Mouse (Mus musculus) thymus, adult 2 months (tissue): ENCODE measurements around the gene Ostn. TPM values are rescaled to one million over a fixed set of nuclear protein-coding genes. Genes with fewer than 3 reads are reported as not detected.

ENCODE experiments used
- DNase-seq: peaks from one replicate; pipeline ENCODE4 v3.0.0; 2021
- H3K27ac ChIP-seq: fragments of 200-500 bp; 2 replicates; pipeline ENCODE4 v1.5.1; 2012; ENCODE audit warnings: low read length, control low read depth; ENCODE audit not compliant: control insufficient read depth, insufficient read depth
- H3K27me3 ChIP-seq: fragments of 200-500 bp; 2 replicates; pipeline ENCODE4 v1.6.1; 2012; ENCODE audit warnings: mild to moderate bottlenecking, low read length, moderate library complexity, mixed read lengths; ENCODE audit not compliant: control insufficient read depth, insufficient read depth
- H3K36me3 ChIP-seq: fragments of 200-500 bp; 2 replicates; pipeline ENCODE4 v1.6.1; 2012; ENCODE audit warnings: mild to moderate bottlenecking, low read length, moderate library complexity; ENCODE audit not compliant: control insufficient read depth, insufficient read depth
- H3K4me1 ChIP-seq: fragments of 200-500 bp; replicated peaks from 2 replicates; pipeline ENCODE4 v1.6.1; 2012; ENCODE audit warnings: low read length; ENCODE audit not compliant: control insufficient read depth, insufficient read depth
- H3K4me3 ChIP-seq: fragments of 200-500 bp; 2 replicates; pipeline ENCODE4 v1.5.1; 2012; ENCODE audit warnings: mild to moderate bottlenecking, low read length, control low read depth, moderate library complexity; ENCODE audit not compliant: control insufficient read depth, insufficient read depth
- CTCF ChIP-seq: fragments of 200-500 bp; IDR thresholded peaks from 2 replicates; pipeline ENCODE4 v1.5.1; 2012; ENCODE audit warnings: mild to moderate bottlenecking, control low read depth, low read length, moderate library complexity, borderline replicate concordance; ENCODE audit not compliant: control insufficient read depth, poor library complexity, insufficient read depth; ENCODE audit errors: extremely low read depth
- POLR2A ChIP-seq: fragments of 200-500 bp; IDR thresholded peaks from 2 replicates; pipeline ENCODE4 v1.6.1; 2012; ENCODE audit warnings: mild to moderate bottlenecking, low read length, control low read depth, moderate library complexity; ENCODE audit not compliant: control insufficient read depth, poor library complexity, insufficient read depth; ENCODE audit errors: extremely low read depth
- WGBS: fragments of 180-500 bp; shearing (Covaris S2); methylation state at CpG from one replicate; pipeline ENCODE4 v1.1.7; 2018; 5-methylcytosine and 5-hydroxymethylcytosine counted together
- polyA plus RNA-seq: library from polyadenylated mRNA; depleted of rRNA; stranded (reverse); fragments of >200 nt; gene quantifications from 2 replicates; pipeline ENCODE4 v1.2.3, GENCODE M21; 2012; rRNA removed

Ostn gene
- polyA plus RNA-seq, 1 experiment, result not detected

- 92% methylated on average over 4 of the region's 4 CpGs for WGBS
- Histone ChIP-seq H3K4me1 (no peaks in the 10 kb centered on the region), H3K27ac (no peak overlapping the region), H3K36me3 (no peaks in the 10 kb centered on the region), H3K27me3 (no peaks in the 10 kb centered on the region), H3K4me3 (no peak overlapping the region)
- no peak for TF ChIP-seq POLR2A
- no peak for TF ChIP-seq CTCF
- DNase-seq, result no peak
Measured at GRCm38 (mm10) chr16:27395251-27396037, 88.2 kb downstream of the Ostn start.

- H3K27me3 ChIP-seq, result no peaks in the 10 kb centered on the region
Measured at GRCm38 (mm10) chr16:27396951-27397350, 89.7 kb downstream of the Ostn start.

DNA sequence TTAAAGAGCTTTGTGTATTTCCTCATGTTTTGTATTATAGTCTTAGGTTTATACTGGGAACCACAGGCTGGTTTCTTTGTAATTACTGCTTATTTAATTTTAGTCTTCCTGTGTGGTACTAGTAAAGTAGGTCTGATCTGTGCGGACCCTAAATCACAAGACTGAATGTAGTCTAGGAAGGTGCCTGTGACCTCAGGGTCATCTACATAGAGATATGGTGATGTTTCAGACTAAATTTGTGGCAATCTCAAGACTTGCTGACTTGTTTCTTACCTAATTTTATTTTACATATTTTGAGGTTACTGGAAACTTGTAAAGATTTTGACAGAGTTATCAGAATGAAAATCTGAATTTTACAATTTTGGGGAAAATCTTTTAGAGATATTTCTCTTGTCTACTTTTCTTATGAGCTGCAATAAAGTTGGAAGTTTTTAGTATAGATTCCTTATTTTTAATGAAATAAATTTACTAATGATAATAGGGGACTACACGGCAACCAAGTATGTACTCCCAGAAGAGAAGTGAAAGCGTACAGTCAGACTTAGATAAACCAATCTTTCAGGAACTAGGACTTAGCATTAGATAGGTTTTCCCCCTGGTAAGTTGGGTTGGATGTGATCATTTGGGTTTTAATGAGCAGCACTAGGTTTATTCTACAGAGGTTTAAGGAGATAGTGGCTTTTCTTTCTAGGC, 91.9 kb downstream of the Ostn start:
- no peak for DNase-seq
- H3K4me3 ChIP-seq, result no peak overlapping the region
- H3K27ac ChIP-seq, result no peak overlapping the region
- H3K27me3 ChIP-seq, result no peaks in the 10 kb centered on the region
- H3K4me1 ChIP-seq, result no peaks in the 10 kb centered on the region
- no peak for TF ChIP-seq CTCF
- no peak for TF ChIP-seq POLR2A
- WGBS, result 94% methylated on average over 3 of the region's 3 CpGs
- H3K36me3 ChIP-seq, result no peaks in the 10 kb centered on the region

More at GRCm38 (mm10) chr16:27396951-27397350, 89.7 kb downstream of the Ostn start:
- 100% methylated on average over 1 of the region's 1 CpGs for WGBS
- H3K4me3 ChIP-seq, result no peak overlapping the region
- H3K4me1 ChIP-seq, result no peaks in the 10 kb centered on the region
- TF ChIP-seq POLR2A, result no peak
- TF ChIP-seq CTCF, result no peak
- no peak for DNase-seq
- H3K36me3 ChIP-seq, result no peaks in the 10 kb centered on the region
- no peak overlapping the region for H3K27ac ChIP-seq

DNA sequence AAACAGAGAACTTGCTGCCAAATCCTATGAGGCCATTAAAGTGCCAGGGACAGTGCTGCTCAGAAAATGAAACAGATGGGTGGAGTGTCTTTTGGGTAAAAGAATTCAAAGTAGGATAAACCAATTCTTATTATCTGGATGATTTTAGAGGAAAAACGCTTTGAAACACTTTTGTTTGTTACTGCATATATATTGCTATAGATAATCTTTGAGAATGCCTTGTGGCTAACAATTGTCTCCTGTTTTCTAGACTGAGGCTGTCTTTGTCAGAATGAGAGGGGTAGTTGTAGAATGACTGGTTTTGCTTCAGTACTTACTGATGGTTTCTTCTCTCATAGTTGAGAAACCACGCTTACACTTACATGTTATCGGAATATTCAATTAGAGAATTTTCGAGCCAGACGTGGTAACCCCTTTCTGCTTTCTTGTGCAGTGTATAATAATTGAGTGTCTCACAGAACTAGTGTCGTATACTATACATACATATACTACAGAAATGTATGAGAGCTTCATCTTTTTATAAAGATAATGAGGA, 92.5 kb downstream of the Ostn start:
- DNase-seq, result no peak
- 96% methylated on average over 6 of the region's 6 CpGs for WGBS
- Histone ChIP-seq H3K27me3 (no peaks in the 10 kb centered on the region), H3K36me3 (no peaks in the 10 kb centered on the region), H3K27ac (no peak overlapping the region), H3K4me3 (no peak overlapping the region), H3K4me1 (no peaks in the 10 kb centered on the region)
- TF ChIP-seq POLR2A, result no peak
- TF ChIP-seq CTCF, result no peak

Other genes starting within 250 kb of the Ostn start
- not detected in 2 replicates for gene Uts2b, start 62.8 kb downstream of the Ostn start, polyA plus RNA-seq
- gene Ccdc50, start 81.4 kb downstream of the Ostn start, polyA plus RNA-seq, result 8.4 and 11.0 TPM in 2 replicates